Mouse (Mus musculus) adrenal gland, postnatal 0 days (tissue): ENCODE data around the gene Rnf11. TPM values are rescaled to one million over a fixed set of nuclear protein-coding genes. Genes with fewer than 3 reads are reported as not detected.

Experiments
- polyA plus RNA-seq: library from polyadenylated mRNA; unstranded; fragments of >200 nt; fragmentation: Nextera tagmentation; extraction: Ambion mirVana; gene quantifications from 2 replicates; pipeline ENCODE4 v1.2.1, GENCODE M21; 2015

Rnf11 gene
- 57.3 and 76.5 TPM in 2 replicates for polyA plus RNA-seq

GRCm38 (mm10) chr4:109484621-109485020, at the start of gene Rnf11:
Rnf11 (minus strand) TSS chr4:109484728.

GRCm38 (mm10) chr4:109531111-109531510, 46.6 kb upstream of the Rnf11 start, which contains the start of gene 4930522H14Rik:
4930522H14Rik (minus strand) TSS chr4:109531297.

GRCm38 (mm10) chr4:109406486-109407175, 77.9 kb downstream of the Rnf11 start, which contains the start of gene Ttc39a:
Ttc39a (plus strand) TSS chr4:109406623.

Other genes starting within 250 kb of the Rnf11 start
- gene Eps15, start 204.5 kb downstream of the Rnf11 start, polyA plus RNA-seq = 29.5 and 39.8 TPM in 2 replicates
- 3.3 and 6.0 TPM in 2 replicates for gene Ttc39a, start 78.1 kb downstream of the Rnf11 start, polyA plus RNA-seq
- gene 4930522H14Rik, start 46.6 kb upstream of the Rnf11 start, polyA plus RNA-seq = not detected in 2 replicates
- 14.9 and 17.8 TPM in 2 replicates for gene Cdkn2c, start 182.5 kb upstream of the Rnf11 start, polyA plus RNA-seq
- gene Faf1, start 191.9 kb upstream of the Rnf11 start, polyA plus RNA-seq = 20.1 and 22.4 TPM in 2 replicates